ENCODE assay signal across 8 mouse cellular contexts in the genomic region with DNA sequence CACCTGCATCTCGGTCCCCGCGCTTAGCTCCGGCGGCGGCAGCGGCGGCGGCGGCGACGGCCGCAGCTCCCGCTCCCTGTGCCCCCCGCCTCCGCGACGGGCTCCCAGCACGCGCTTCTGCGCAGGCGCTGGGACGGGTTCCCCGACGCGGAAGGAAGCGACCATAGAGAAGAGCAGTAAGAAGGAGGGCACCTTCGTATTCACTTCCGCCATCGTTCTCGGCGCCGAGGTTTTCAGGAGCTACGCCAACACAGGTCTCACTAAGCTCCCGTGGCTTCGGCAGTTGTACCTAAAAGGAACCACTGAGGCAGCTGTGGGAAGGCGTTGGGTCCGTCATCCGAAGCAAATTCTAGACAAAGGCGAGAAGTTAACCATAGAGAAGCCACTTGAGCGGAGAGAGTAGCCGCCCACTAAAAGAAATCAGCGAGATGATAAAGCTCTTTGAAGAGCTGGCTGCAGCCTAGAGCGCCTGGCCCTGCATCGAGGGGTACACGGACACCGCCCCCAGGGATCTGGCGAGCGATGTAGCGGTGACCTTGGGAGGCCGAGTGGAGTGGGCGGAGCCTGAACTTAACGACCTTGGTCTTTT. TPM values are rescaled to one million over a fixed set of nuclear protein-coding genes. Genes with fewer than 3 reads are reported as not detected.
A peak's percentile ranks its signal among the peaks of the same experiment; 100 is the strongest.
DNase-seq lines count a peak whose midpoint lies in the region; ATAC-seq and TF ChIP-seq lines count a peak whose summit lies in the region.

Sh2b1 (minus strand) TSS at position 432 of the 589 bp plus-strand sequence.

- H3K4me2 ChIP-seq in heart, embryonic 14.5 days (ENCODE audit: low read length) = peak within 1 kb of the TSS; percentile 73
- H3K4me2 ChIP-seq in liver, embryonic 14.5 days (ENCODE audit: low read depth) = peak within 1 kb of the TSS; percentile 92
- peak within 1 kb of the TSS; percentile 94 for H3K4me2 ChIP-seq in neural tube, embryonic 11.5 days (ENCODE audit: low read depth)
- peak within 1 kb of the TSS; percentile 91 for H3K4me2 ChIP-seq in stomach, postnatal 0 days (replicated peaks; ENCODE audit: low read depth)

- peaks cover 29% of the 10 kb centered on the region for H3K36me3 ChIP-seq in heart, embryonic 14.5 days (ENCODE audit: control insufficient read depth, insufficient read depth, low read length)
- H3K36me3 ChIP-seq in liver, embryonic 14.5 days (replicated peaks; ENCODE audit: control insufficient read depth, insufficient read depth, low read depth) = no peaks in the 10 kb centered on the region; the same call in 1 of the 2 replicates
- peaks cover 12% of the 10 kb centered on the region for H3K36me3 ChIP-seq in neural tube, embryonic 11.5 days (ENCODE audit: control insufficient read depth, insufficient read depth, low read length)
- peaks cover 14% of the 10 kb centered on the region for H3K36me3 ChIP-seq in stomach, postnatal 0 days (ENCODE audit: control insufficient read depth, insufficient read depth, low read length)

- H3K4me1 ChIP-seq in heart, embryonic 14.5 days (ENCODE audit: control insufficient read depth in 2 of 2, insufficient read depth in 2 of 2, low read length in 2 of 2) = peaks cover 4 to 17% of the 10 kb centered on the region in 2 experiments
- peaks cover 4 to 13% of the 10 kb centered on the region in 2 experiments for H3K4me1 ChIP-seq in liver, embryonic 14.5 days (replicated peaks; ENCODE audit: control insufficient read depth in 2 of 2, insufficient read depth in 2 of 2, low read length in 1 of 2)
- peaks cover 13% of the 10 kb centered on the region for H3K4me1 ChIP-seq in neural tube, embryonic 11.5 days (ENCODE audit: control insufficient read depth, insufficient read depth, low read length)
- 0 out of 2 replicates have a peak, but pooled peaks cover 3% of the 10 kb centered on the region for H3K4me1 ChIP-seq in stomach, postnatal 0 days (replicated peaks; ENCODE audit: control insufficient read depth, insufficient read depth)

- no peaks in the 10 kb centered on the region for H3K9me3 ChIP-seq in heart, embryonic 14.5 days (ENCODE audit: control insufficient read depth, low read length)
- no peaks in the 10 kb centered on the region for H3K9me3 ChIP-seq in liver, embryonic 14.5 days (ENCODE audit: control insufficient read depth, low read length)
- H3K9me3 ChIP-seq in neural tube, embryonic 11.5 days (ENCODE audit: control insufficient read depth, low read length) = no peaks in the 10 kb centered on the region
- H3K9me3 ChIP-seq in stomach, postnatal 0 days (ENCODE audit: control insufficient read depth, low read length) = no peaks in the 10 kb centered on the region

- H3K9ac ChIP-seq in heart, embryonic 14.5 days (ENCODE audit: low read length) = peak within 1 kb of the TSS; percentile 98
- peak within 1 kb of the TSS; percentile 94 for H3K9ac ChIP-seq in liver, embryonic 14.5 days (replicated peaks)
- peak within 1 kb of the TSS; percentile 94 for H3K9ac ChIP-seq in neural tube, embryonic 11.5 days (ENCODE audit: low read length)
- H3K9ac ChIP-seq in stomach, postnatal 0 days (ENCODE audit: low read length) = peak within 1 kb of the TSS; percentile 97

- DNase-seq in CD8-positive naive resting alpha-beta T cell, adult 2 months (ENCODE audit: low read depth in 2 of 2, low spot score in 2 of 2) = peak; percentile 85
- peak; percentile 71 for DNase-seq in c-Kit-negative CD71-positive TER-119-positive erythroid progenitor cells, embryonic 14.5 days (ENCODE audit: low read depth, low spot score)
- peak; percentile 68 for DNase-seq in fibroblast of lung, adult 2 months (ENCODE audit: low read depth)
- DNase-seq in kidney, postnatal 25 days = peak; percentile 87 to 96
- DNase-seq in liver, embryonic 14.5 days (ENCODE audit: low read depth in 3 of 3, low spot score in 3 of 3) = peak; percentile 75 to 82 (median 75)
- DNase-seq in neural tube, embryonic 11.5 days (ENCODE audit: low spot score) = peak; percentile 96
- peak; percentile 90 for DNase-seq in stomach, postnatal 0 days (ENCODE audit: low spot score)

- ATAC-seq in heart, embryonic 14.5 days (ENCODE audit: insufficient number of reproducible peaks, insufficient read depth, low FRiP score, low read depth) = peak; percentile 88
- ATAC-seq in liver, embryonic 14.5 days (ENCODE audit: insufficient read depth) = peak; percentile 90
- ATAC-seq in neural tube, embryonic 11.5 days (ENCODE audit: insufficient read depth, low FRiP score, low TSS enrichment) = peak; percentile 94
- peak; percentile 92 for ATAC-seq in stomach, postnatal 0 days (ENCODE audit: low FRiP score, low TSS enrichment)

- WGBS in heart, embryonic 14.5 days = under 1% methylated on average over 53 of the region's 53 CpGs
- under 1% methylated on average over 53 of the region's 53 CpGs for WGBS in liver, embryonic 14.5 days (ENCODE audit: insufficient replicate concordance)
- under 1% methylated on average over 49 of the region's 53 CpGs for WGBS in neural tube, embryonic 11.5 days
- under 1% methylated on average over 41 of the region's 53 CpGs for WGBS in stomach, postnatal 0 days

- 0 out of 2 replicates have a peak, but pooled peaks have one; percentile 6 for TF ChIP-seq EP300 in liver, embryonic 14.5 days (IDR thresholded peaks at IDR 0.05; ENCODE audit: low read depth)
- no peak for TF ChIP-seq EP300 in stomach, postnatal 0 days (optimal IDR thresholded peaks at IDR 0.05)

- H3K27ac ChIP-seq in heart, embryonic 14.5 days (replicated peaks in 1 of 2; ENCODE audit: control insufficient read depth in 1 of 2, insufficient read depth in 1 of 2, low read depth in 2 of 2, low read length in 2 of 2) = peak within 1 kb of the TSS; percentile 95 to 99
- H3K27ac ChIP-seq in liver, embryonic 14.5 days = peak within 1 kb of the TSS; percentile 41
- H3K27ac ChIP-seq in neural tube, embryonic 11.5 days (ENCODE audit: low read depth, low read length) = peak within 1 kb of the TSS; percentile 94
- H3K27ac ChIP-seq in stomach, postnatal 0 days (replicated peaks) = peak within 1 kb of the TSS; percentile 94

- peak; percentile 60 for TF ChIP-seq CTCF in liver, embryonic 14.5 days (IDR thresholded peaks at IDR 0.05; ENCODE audit: low read depth)
- peak; percentile 63 for TF ChIP-seq CTCF in stomach, postnatal 0 days (IDR thresholded peaks at IDR 0.05; ENCODE audit: low read depth)

- H3K4me3 ChIP-seq in heart, embryonic 14.5 days (ENCODE audit: control insufficient read depth in 1 of 2, insufficient read depth in 1 of 2, low read depth in 1 of 2, low read length in 2 of 2) = peak within 1 kb of the TSS; percentile 90 to 96
- peak within 1 kb of the TSS; percentile 88 to 100 for H3K4me3 ChIP-seq in liver, embryonic 14.5 days (ENCODE audit: insufficient read depth in 1 of 2, low read depth in 2 of 2, low read length in 2 of 2)
- H3K4me3 ChIP-seq in neural tube, embryonic 11.5 days (ENCODE audit: low read depth, low read length) = peak within 1 kb of the TSS; percentile 95
- peak within 1 kb of the TSS; percentile 91 for H3K4me3 ChIP-seq in stomach, postnatal 0 days (ENCODE audit: low read depth, low read length)

- no peaks in the 10 kb centered on the region for H3K27me3 ChIP-seq in heart, embryonic 14.5 days (ENCODE audit: control insufficient read depth, insufficient read depth, low read length)
- no peaks in the 10 kb centered on the region for H3K27me3 ChIP-seq in liver, embryonic 14.5 days (ENCODE audit: control insufficient read depth, insufficient read depth, low read length)
- no peaks in the 10 kb centered on the region for H3K27me3 ChIP-seq in neural tube, embryonic 11.5 days (ENCODE audit: control insufficient read depth, insufficient read depth, low read length)
- H3K27me3 ChIP-seq in stomach, postnatal 0 days (ENCODE audit: control insufficient read depth, insufficient read depth, low read length) = no peaks in the 10 kb centered on the region

RNA-seq across cellular contexts. Expression of gene Sh2b1, which starts in this region (rescaled TPM):
- polyA plus RNA-seq in heart, embryonic 14.5 days (2014; fragmentation: Nextera tagmentation; extraction: Ambion mirVana) = 35.6 and 39.0 TPM in 2 replicates
- polyA plus RNA-seq in liver, embryonic 14.5 days (2012; rRNA removed) = 12.4 and 12.9 TPM in 2 replicates
- polyA plus RNA-seq in liver, embryonic 14.5 days (2014; fragmentation: Nextera tagmentation; extraction: Ambion mirVana) = 8.3 and 9.5 TPM in 2 replicates
- 51.5 and 55.5 TPM in 2 replicates for polyA plus RNA-seq in neural tube, embryonic 11.5 days (2014; fragmentation: Nextera tagmentation; extraction: Ambion mirVana)
- 20.0 and 24.0 TPM in 2 replicates for polyA plus RNA-seq in stomach, postnatal 0 days (2015; fragmentation: Nextera tagmentation; extraction: Ambion mirVana)

Comparison
In these comparisons a context has a peak if more than half of its experiments do, and no peak if none do; other contexts are left out.
1. Peak in every context shown above with its lines: DNase-seq, ATAC-seq, H3K4me3 ChIP-seq and H3K27ac ChIP-seq.
2. H3K27ac ChIP-seq: peak in every context shown above with its lines; median percentile 97 in heart, embryonic 14.5 days; 94 in neural tube, embryonic 11.5 days; 94 in stomach, postnatal 0 days; 41 in liver, embryonic 14.5 days.